Mouse (Mus musculus) lung, adult 2 months (tissue): ENCODE measurements at regions not wholly inside any gene's neighbourhood (a gene's known extent, or its start where the extent isn't known, plus 50 kb on each side); places are given as distances from the start of the nearest gene placed in this dataset.

ENCODE experiments used
- DNase-seq: peaks from one replicate; pipeline ENCODE4 v3.0.0; 2022
- H3K4me1 ChIP-seq: fragments of 200-500 bp; 2 replicates; pipeline ENCODE4 v1.6.1; 2011; ENCODE audit warnings: low read length; ENCODE audit not compliant: control insufficient read depth, insufficient read depth
- H3K4me3 ChIP-seq: fragments of 200-500 bp; replicated peaks from 2 replicates; pipeline ENCODE3; 2011; ENCODE audit warnings: low read depth, mild to moderate bottlenecking, control low read depth, low read length; ENCODE audit errors: extremely low read depth
- CTCF ChIP-seq: fragments of 200-500 bp; IDR thresholded peaks from 2 replicates; pipeline ENCODE4 v1.5.1; 2011; ENCODE audit warnings: mild to moderate bottlenecking, low read length, control low read depth; ENCODE audit not compliant: insufficient read depth
- POLR2A ChIP-seq: fragments of 200-500 bp; IDR thresholded peaks from 2 replicates; pipeline ENCODE4 v1.6.1; 2011; ENCODE audit warnings: low read depth, mild to moderate bottlenecking, control low read depth, low read length, borderline replicate concordance; ENCODE audit errors: extremely low read depth
- WGBS: fragments of 180-500 bp; shearing (Covaris S2); methylation state at CpG from one replicate; pipeline ENCODE4 v1.1.7; 2018; 5-methylcytosine and 5-hydroxymethylcytosine counted together

GRCm38 (mm10) chr5:106322574-106323215 is 135.3 kb downstream of the Barhl2 start:
- no peak for DNase-seq
- no peak for TF ChIP-seq CTCF
- no peak for TF ChIP-seq POLR2A
- no peaks in the 10 kb centered on the region for H3K4me1 ChIP-seq
- 44% methylated on average over 18 of the region's 18 CpGs for WGBS
- no peak overlapping the region for H3K4me3 ChIP-seq

- no peak for DNase-seq
- Histone ChIP-seq H3K4me1 (no peaks in the 10 kb centered on the region), H3K4me3 (no peak overlapping the region)
- 52% methylated on average over 5 of the region's 5 CpGs for WGBS
- TF ChIP-seq POLR2A: no peak
- TF ChIP-seq CTCF: no peak
Observed at GRCm38 (mm10) chr5:106321426-106321825, 136.5 kb downstream of the Barhl2 start.

DNA sequence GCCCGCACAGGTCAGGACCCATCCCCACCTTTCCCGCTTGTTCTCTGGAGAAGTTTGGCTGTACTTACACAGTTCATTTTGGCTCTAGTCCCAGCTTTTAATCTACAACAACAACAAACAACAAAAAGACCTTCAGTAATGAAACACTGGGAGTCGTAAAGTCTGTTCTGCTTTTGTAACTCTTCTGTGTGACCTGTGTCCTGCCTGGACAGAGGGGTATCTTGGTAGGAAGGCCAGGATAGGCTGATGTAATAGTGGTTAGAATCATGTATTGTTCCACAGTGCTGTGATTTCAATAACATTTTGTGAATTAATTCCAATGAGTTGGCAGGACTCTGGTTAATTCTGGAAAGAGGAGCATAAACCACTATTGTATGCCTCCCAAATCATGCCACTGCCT is 136.9 kb downstream of the Barhl2 start:
- 56% methylated on average over 3 of the region's 3 CpGs for WGBS
- H3K4me1 ChIP-seq: no peaks in the 10 kb centered on the region
- no peak overlapping the region for H3K4me3 ChIP-seq
- DNase-seq: no peak
- TF ChIP-seq CTCF: no peak

DNA sequence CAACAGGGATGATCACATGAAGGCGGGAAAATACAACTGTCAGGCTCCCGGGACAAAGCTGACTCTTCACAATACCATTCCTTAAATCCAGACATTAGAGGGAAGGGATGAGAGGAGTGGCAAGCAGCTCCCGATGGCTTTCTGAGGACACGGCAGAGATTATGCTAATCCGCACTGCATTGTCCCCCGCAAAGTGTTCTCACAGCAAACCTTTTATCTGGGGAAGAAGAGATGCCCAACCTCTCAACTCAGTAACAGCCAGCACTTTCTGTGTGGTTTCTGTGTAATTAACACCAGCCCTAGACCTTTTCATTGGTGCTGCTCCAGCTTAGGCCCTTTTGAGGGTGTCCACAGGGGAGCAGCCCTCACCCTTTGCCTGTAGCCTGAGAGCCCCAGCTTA is 137.9 kb downstream of the Barhl2 start:
- DNase-seq: no peak
- no peak for TF ChIP-seq CTCF
- no peak for TF ChIP-seq POLR2A
- Histone ChIP-seq H3K4me3 (no peak overlapping the region), H3K4me1 (no peaks in the 10 kb centered on the region)
- WGBS: 55% methylated on average over 6 of the region's 6 CpGs

DNA sequence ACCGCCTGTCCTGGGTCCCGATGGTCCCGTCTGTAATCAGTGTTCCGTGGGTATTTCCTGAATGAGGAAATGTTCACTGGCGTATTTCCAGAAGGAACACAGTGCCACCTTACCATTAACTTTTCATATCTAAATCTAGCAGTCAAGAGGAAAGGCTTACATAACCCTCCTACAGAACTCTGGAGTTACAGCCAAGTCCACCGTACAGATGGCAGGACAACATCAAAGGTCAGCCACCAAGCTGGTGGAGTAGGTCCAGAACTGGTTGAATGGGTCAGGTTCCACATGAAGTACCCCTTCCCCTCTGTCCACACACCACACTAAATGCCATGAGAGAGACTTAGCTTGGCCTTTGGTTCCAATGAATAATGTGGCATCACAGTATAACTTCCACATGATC is 139.7 kb downstream of the Barhl2 start:
- TF ChIP-seq POLR2A (no peak), CTCF (no peak)
- H3K4me1 ChIP-seq: no peaks in the 10 kb centered on the region
- no peak overlapping the region for H3K4me3 ChIP-seq
- 42% methylated on average over 6 of the region's 6 CpGs for WGBS
- no peak for DNase-seq

DNA sequence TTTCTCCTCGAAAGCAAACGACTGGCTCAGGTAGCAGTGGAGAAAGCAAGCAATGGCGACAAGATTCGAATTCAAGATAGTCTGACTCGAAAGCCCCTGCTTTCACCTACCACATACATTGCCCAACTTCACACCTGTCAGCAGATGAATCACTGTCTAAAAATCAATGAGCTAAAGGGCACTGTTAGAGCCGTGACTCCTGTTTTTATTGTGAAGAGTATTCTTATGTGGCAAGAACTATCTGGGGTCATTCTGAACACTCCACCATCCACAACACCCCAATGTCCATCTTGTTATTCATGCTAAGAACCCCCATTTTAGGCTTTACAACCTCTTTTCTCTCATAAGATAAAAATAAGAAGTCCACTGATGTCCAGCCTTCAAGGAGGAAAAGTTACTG is 144.1 kb downstream of the Barhl2 start:
- WGBS: 82% methylated on average over 6 of the region's 6 CpGs
- no peak overlapping the region for H3K4me3 ChIP-seq
- no peaks in the 10 kb centered on the region for H3K4me1 ChIP-seq
- no peak for TF ChIP-seq CTCF
- no peak for TF ChIP-seq POLR2A
- no peak for DNase-seq

- Histone ChIP-seq H3K4me3 (no peak overlapping the region), H3K4me1 (no peaks in the 10 kb centered on the region)
- 44% methylated on average over 4 of the region's 4 CpGs for WGBS
- no peak for DNase-seq
- TF ChIP-seq CTCF (no peak), POLR2A (no peak)
Observed at GRCm38 (mm10) chr5:106301372-106301771, 156.6 kb downstream of the Barhl2 start.

DNA sequence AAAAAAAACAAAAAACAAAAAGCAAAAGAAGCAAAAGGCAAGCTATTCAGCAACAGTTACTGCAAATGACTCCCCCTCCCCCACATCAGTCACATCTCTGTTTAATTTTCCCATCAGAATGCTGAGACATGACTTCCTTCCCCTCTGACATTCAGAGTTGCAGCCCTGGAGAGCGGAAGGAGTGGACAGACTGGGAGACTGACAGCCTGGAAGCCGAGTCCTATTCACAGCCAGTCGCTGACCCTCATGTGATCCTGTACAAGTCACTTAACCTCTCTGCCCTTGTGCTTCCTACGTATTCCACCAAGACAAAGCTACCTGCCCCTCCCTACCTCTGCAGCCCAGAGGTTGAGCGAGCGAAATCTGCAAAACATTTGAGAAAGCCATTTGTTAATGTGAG is 161.2 kb downstream of the Barhl2 start:
- no peak for DNase-seq
- no peak for TF ChIP-seq POLR2A
- no peak for TF ChIP-seq CTCF
- 21% methylated on average over 6 of the region's 6 CpGs for WGBS
- Histone ChIP-seq H3K4me1 (no peaks in the 10 kb centered on the region), H3K4me3 (no peak overlapping the region)

- no peak overlapping the region for H3K4me3 ChIP-seq
- no peak for DNase-seq
- 62% methylated on average over 2 of the region's 2 CpGs for WGBS
- TF ChIP-seq CTCF: no peak
- TF ChIP-seq POLR2A: no peak
- no peaks in the 10 kb centered on the region for H3K4me1 ChIP-seq
Observed at GRCm38 (mm10) chr5:106295993-106296392, 162.0 kb downstream of the Barhl2 start.

DNA sequence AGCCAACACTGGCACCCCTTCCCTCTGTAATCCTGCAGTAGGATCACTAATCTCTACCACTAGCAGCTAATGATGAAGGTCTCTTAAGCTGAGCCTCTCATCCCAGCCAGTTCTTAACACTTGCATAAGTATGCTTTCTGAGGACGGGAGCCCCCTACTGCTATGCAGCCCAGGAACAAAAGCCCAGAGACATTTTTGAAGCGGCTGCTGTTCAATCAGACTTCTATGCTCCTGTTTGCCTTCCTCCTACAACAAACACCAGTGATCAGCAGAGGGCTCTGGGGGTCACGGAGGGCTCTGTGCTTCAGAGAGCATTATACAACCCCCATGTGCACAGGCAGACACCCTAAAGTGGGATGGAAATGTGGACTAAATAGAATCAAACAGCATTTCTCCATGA is 162.4 kb downstream of the Barhl2 start:
- Histone ChIP-seq H3K4me1 (no peaks in the 10 kb centered on the region), H3K4me3 (no peak overlapping the region)
- DNase-seq: no peak
- TF ChIP-seq POLR2A (no peak), CTCF (no peak)
- WGBS: 47% methylated on average over 3 of the region's 3 CpGs
